Mouse (Mus musculus): ENCODE measurements around the gene Adora1.

Gene Adora1

DNA sequence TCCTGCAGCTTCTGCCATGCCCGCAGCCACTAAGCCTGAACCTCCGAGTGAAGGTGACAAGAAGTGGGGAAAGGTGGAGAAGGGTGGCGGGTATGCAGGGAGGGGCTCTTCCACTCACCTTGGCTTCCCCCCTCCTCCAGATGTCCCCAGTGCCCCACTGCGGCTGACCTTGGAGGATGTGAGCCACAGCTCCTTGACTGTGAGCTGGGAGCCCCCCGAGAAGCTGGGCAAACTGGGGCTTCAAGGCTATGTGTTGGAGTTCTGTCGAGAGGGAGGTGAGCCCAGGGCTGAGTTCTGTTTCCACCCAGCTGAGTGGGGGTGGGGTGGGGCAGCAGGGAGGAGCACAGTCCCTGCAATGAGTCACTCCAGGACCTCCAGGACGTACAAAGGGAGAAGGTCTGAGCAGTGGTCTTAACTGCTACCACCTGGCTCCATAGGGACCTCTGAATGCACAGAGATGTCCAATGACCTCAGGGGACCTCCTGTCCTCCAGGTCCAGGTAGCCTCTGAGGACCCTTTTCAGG lies 41.5 kb downstream of the Adora1 start:
- no peak for DNase-seq

- no peak for DNase-seq
Measured at GRCm38 (mm10) chr1:134193126-134193525, 42.1 kb downstream of the Adora1 start, which contains the start of gene Mybph. Gene Mybph, plus strand, starts transcription at chr1:134193448.

- DNase-seq = no peak
Measured at GRCm38 (mm10) chr1:134192024-134192423, 43.2 kb downstream of the Adora1 start.

- no peak for DNase-seq
Measured at GRCm38 (mm10) chr1:134191192-134191591, 44.0 kb downstream of the Adora1 start.

DNA sequence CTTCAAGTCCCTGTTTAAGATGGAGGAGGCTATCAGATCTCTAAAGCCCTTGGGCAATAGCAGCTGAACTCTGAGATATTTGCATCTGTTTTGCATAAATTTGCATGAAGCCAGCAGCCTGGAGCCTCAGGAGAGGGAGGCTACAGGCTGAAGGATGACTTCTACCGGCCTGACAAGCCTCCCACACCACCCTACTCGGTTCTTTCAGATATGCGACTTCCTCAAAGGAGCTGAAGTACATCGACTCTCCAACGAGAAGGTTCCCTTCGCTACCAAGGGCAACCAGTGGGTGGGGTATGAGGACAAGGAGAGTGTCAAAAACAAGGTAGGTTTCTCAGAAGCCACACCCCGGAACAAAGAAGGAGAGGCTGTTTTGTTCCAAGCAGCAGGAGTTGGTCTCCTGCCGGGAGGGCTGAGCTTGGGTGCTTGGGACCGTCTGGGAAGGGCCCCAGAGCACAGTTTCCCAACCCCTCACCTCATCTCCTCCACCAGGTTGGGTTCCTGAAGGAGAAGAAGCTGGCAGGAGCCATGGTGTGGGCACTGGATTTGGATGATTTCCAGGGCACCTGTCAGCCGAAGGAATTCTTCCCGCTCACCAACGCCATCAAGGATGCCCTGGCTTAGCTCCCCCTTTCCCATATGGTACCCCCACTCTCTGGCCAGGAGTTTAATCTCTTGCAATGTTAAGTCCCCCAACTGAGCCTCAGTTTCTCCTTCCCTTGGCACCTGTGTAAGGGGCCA lies 46.1 kb downstream of the Adora1 start:
- no peak for DNase-seq

DNA sequence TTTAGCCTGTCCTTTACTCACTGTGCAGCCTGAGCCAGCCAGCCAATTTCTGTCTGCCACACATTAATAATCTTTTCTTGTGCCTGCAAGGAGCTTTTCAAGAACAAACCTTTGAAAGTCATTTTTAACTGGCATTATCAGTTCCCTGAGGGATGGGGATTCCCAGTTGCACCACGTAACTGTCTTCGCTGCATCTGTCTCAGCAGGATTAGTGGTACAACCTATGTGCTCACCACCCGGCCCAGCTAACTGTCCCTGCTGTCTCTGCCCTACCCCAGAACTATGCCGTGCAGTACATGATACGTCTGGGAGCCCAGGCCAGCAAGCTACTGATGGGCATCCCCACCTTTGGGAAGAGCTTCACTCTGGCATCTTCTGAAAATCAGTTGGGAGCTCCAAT lies 47.0 kb downstream of the Adora1 start:
- no peak for DNase-seq

GRCm38 (mm10) chr1:134184089-134184488 lies 51.1 kb downstream of the Adora1 start:
- DNase-seq = no peak

GRCm38 (mm10) chr1:134182025-134182424 lies 53.2 kb downstream of the Adora1 start, which contains the start of gene Chil1:
Gene Chil1, plus strand, starts transcription at chr1:134182176.
- DNase-seq = no peak

GRCm38 (mm10) chr1:134177976-134178375 lies 57.3 kb downstream of the Adora1 start:
- no peak for DNase-seq

- DNase-seq = no peak
Measured at GRCm38 (mm10) chr1:134173081-134173480, 62.1 kb downstream of the Adora1 start.

- no peak for DNase-seq
Measured at GRCm38 (mm10) chr1:134168985-134169697, 66.1 kb downstream of the Adora1 start.

GRCm38 (mm10) chr1:134168567-134168966 lies 66.7 kb downstream of the Adora1 start:
- no peak for DNase-seq

- DNase-seq = no peak
Measured at GRCm38 (mm10) chr1:134167416-134168305, 67.6 kb downstream of the Adora1 start.

- no peak for DNase-seq
Measured at GRCm38 (mm10) chr1:134166547-134166946, 68.7 kb downstream of the Adora1 start.

GRCm38 (mm10) chr1:134164454-134164853 lies 70.8 kb downstream of the Adora1 start:
- no peak for DNase-seq

- DNase-seq = no peak
Measured at GRCm38 (mm10) chr1:134163476-134163875, 71.8 kb downstream of the Adora1 start.

- DNase-seq = no peak
Measured at GRCm38 (mm10) chr1:134162510-134163225, 72.6 kb downstream of the Adora1 start.

- no peak for DNase-seq
Measured at GRCm38 (mm10) chr1:134161399-134161798, 73.8 kb downstream of the Adora1 start.

GRCm38 (mm10) chr1:134160404-134160803 lies 74.8 kb downstream of the Adora1 start:
- DNase-seq = no peak

- no peak for DNase-seq
Measured at GRCm38 (mm10) chr1:134154655-134155054, 80.6 kb downstream of the Adora1 start.

DNA sequence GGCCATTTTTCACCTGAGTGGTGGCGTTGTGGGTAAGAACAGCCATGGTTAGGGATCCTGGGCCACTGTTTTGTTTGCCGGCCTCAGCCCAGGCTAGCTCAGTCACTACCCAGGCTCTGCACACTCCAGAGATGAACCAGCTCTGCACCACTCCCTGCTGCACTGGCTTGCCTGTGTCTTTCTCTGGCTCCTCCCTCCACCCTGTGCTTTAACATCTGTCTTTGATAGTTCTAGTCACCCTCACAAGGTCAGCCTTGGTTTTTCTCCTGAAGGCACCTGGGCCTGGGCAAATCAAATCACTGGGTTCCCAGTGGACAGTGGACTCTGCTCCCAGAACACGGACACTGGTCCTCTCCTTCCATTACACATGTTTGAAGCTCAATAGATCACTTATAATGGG lies 81.1 kb downstream of the Adora1 start:
- no peak for DNase-seq

All from layer of hippocampus, adult 9-11 months (tissue).